Mouse (Mus musculus) adrenal gland, adult 18-20 months (tissue): Measurements from ENCODE around the gene Bmf. TPM values are rescaled to one million over a fixed set of nuclear protein-coding genes. Genes with fewer than 3 reads are reported as not detected.

ENCODE experiments used
- DNase-seq, 2 experiments: peaks; one replicate each; pipeline ENCODE4 v3.0.0; 2021 to 2022; ENCODE audit warnings: low spot score in 2 of 2
- total RNA-seq, 2 experiments: library from RNA; stranded (reverse); gene quantifications; 1 replicate in 1 of 2; 2 replicates in 1 of 2; pipeline ENCODE4 v1.2.3; 2021

Gene Bmf
- total RNA-seq, 2 experiments from 2014 or later = 6.6 to 6.8 TPM

GRCm38 (mm10) chr2:118484386-118484898 lies 65.0 kb downstream of the Bmf start:
- DNase-seq = no peak

GRCm38 (mm10) chr2:118483032-118483431 lies 66.5 kb downstream of the Bmf start:
- DNase-seq = no peak

DNA sequence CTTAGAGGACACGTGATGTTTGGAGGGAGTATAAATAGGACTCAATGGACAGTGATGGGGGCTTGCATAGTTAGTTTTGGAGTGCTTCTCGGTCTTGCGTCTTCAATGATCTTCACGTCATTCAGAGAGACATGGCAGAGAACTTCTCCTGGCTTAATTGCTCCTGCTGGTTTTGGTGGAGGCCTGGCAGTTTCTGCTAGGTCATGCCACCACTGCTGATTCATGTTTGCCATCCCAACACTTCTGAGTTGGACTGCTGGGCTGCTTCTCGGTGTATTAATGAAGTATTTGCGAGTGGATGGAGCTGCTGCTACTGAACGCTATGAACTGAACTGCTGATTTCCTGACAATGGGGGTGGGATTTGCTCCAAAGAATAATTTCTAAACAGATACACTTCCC lies 68.6 kb downstream of the Bmf start:
- DNase-seq = no peak

DNA sequence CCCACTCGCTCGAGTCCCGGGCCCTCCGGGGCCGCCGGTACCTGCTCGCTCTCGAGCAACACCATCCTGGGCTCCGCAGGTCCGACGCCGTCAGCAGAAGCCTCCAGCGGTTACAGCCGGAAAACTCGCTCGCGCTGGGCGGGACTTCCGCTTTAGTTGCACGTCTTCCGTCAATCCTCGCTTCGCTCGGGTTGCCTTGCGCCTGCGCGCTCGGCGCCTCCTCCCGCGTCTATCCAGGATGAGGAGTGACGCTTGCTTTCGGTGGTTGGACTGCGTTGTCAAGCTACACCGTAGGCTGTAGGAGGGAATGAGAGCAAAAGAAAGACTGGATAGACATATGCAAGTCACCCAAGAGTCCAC lies 70.0 kb downstream of the Bmf start, which contains the start of gene Srp14:
Srp14 (minus strand) TSS at position 162 of the 360 bp plus-strand sequence.
- DNase-seq = peak; percentile 85 to 89

DNA sequence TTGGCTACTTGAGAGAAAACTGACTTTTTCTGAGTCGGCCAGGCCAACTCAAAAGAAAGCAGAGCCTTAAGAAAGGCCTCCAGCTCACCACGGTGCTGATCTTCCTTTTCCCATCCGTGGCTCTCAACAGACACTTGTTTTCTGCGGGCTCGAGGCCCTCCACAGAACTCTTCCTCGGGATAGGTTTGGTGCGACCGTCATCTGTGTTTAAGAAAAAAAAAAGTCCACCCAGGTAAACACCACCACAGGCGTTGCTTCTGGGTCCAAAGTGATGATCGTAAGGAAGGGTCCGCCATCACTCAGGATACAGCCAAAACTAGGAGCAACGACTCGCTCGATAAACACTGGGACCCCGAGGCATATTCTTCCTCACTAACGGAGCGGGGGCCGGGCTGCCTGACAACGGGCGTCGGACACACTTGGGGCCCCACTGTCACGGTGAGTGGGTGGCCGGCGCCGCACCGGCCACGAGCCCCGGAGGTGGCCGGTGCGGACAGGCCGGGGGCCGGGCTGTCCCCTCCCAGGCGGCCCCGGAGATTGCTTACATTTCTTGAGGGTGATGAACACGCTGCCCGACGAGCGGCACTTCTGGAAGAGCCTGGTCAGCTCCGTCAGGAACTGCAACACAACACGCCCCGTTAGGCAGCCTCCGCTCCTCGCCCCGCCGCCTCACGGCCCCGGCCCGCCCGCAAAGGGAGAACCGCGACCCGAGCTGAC lies 70.5 kb downstream of the Bmf start:
- no peak for DNase-seq

Other genes starting within 250 kb of the Bmf start
- gene Gpr176, start 176.3 kb downstream of the Bmf start, total RNA-seq = 1 to 10 TPM; 5.1 to 5.7 TPM
- gene Eif2ak4, start 161.1 kb downstream of the Bmf start, total RNA-seq = 10 to 100 TPM; 16.3 to 16.5 TPM
- gene Srp14, start 70.0 kb downstream of the Bmf start, total RNA-seq = 100 to 1,000 TPM; 217 to 225 TPM
- gene Bub1b, start 48.5 kb upstream of the Bmf start, total RNA-seq = 1 to 10 TPM; 1.3 to 2.5 TPM
- 10 to 100 TPM; 11.5 to 19.4 TPM for gene Pak6, start 113.6 kb upstream of the Bmf start, total RNA-seq
- under 1 TPM; 0.06 to 0.40 TPM for gene Ankrd63, start 154.3 kb upstream of the Bmf start, total RNA-seq
- gene Plcb2, start 178.8 kb upstream of the Bmf start, total RNA-seq = 1 to 10 TPM; 2.5 to 2.8 TPM
- 10 to 100 TPM; 35.2 to 40.1 TPM for gene Inafm2, start 196.1 kb upstream of the Bmf start, total RNA-seq
- 1 to 10 TPM; 2.8 to 5.1 TPM for gene Ccdc9b, start 213.0 kb upstream of the Bmf start, total RNA-seq
- not detected for gene Phgr1, start 223.1 kb upstream of the Bmf start, total RNA-seq
- gene Disp2, start 230.0 kb upstream of the Bmf start, total RNA-seq = 10 to 100 TPM; 32.1 to 32.7 TPM